Mouse (Mus musculus): ENCODE measurements around the gene Padi4. TPM values are rescaled to one million over a fixed set of nuclear protein-coding genes. Genes with fewer than 3 reads are reported as not detected.

Gene Padi4
- total and polyA plus RNA-seq, 2 experiments from 2014 or later: 0.06 TPM; not detected in 1

GRCm38 (mm10) chr4:140775876-140776275, 1.8 kb upstream of the Padi4 start:
- Histone ChIP-seq H3K27me3 (ENCODE audit: insufficient read depth, low read length) (no peaks in the 10 kb centered on the region), H3K4me3 (ENCODE audit: low read depth, low read length) (no peak overlapping the region), H3K36me3 (ENCODE audit: insufficient read depth) (no peaks in the 10 kb centered on the region), H3K9me3 (ENCODE audit: low read length) (no peaks in the 10 kb centered on the region), H3K9ac (no peak overlapping the region), H3K4me1 (ENCODE audit: insufficient read depth) (no peaks in the 10 kb centered on the region), H3K4me2 (ENCODE audit: low read depth) (no peak overlapping the region), H3K27ac (ENCODE audit: low read depth, low read length) (no peak overlapping the region)
- DNase-seq (no peak), ATAC-seq (no peak)
- no peak for TF ChIP-seq CTCF (IDR thresholded peaks at IDR 0.05; ENCODE audit: low read depth)
- WGBS: 85% methylated on average over 10 of the region's 10 CpGs

- Histone ChIP-seq H3K27me3 (ENCODE audit: insufficient read depth, low read length) (no peaks in the 10 kb centered on the region), H3K4me2 (ENCODE audit: low read depth) (no peak overlapping the region), H3K27ac (ENCODE audit: low read depth, low read length) (no peak overlapping the region), H3K9me3 (ENCODE audit: low read length) (no peaks in the 10 kb centered on the region), H3K36me3 (ENCODE audit: insufficient read depth) (no peaks in the 10 kb centered on the region), H3K4me1 (ENCODE audit: insufficient read depth) (no peaks in the 10 kb centered on the region), H3K4me3 (ENCODE audit: low read depth, low read length) (no peak overlapping the region), H3K9ac (no peak overlapping the region)
- DNase-seq (no peak), ATAC-seq (no peak)
- WGBS: 92% methylated on average over 9 of the region's 9 CpGs
- TF ChIP-seq CTCF (IDR thresholded peaks at IDR 0.05; ENCODE audit: low read depth): no peak
These were observed 857 bp upstream of the Padi4 start for GRCm38 (mm10) chr4:140774893-140775292.

GRCm38 (mm10) chr4:140771091-140771490, 2.9 kb downstream of the Padi4 start:
- Histone ChIP-seq H3K4me3 (ENCODE audit: low read depth, low read length) (no peak overlapping the region), H3K9me3 (ENCODE audit: low read length) (no peaks in the 10 kb centered on the region), H3K9ac (no peak overlapping the region), H3K27me3 (ENCODE audit: insufficient read depth, low read length) (no peaks in the 10 kb centered on the region), H3K4me1 (ENCODE audit: insufficient read depth) (no peaks in the 10 kb centered on the region), H3K36me3 (ENCODE audit: insufficient read depth) (no peaks in the 10 kb centered on the region), H3K27ac (ENCODE audit: low read depth, low read length) (no peak overlapping the region), H3K4me2 (ENCODE audit: low read depth) (no peak overlapping the region)
- no peak for TF ChIP-seq CTCF (IDR thresholded peaks at IDR 0.05; ENCODE audit: low read depth)
- no peak for ATAC-seq
- no peak for DNase-seq
- whole genome bisulfite sequencing: 59% methylated on average over 4 of the region's 4 CpGs

- 8% methylated on average over 13 of the region's 13 CpGs for WGBS
These were observed 3.6 kb downstream of the Padi4 start for GRCm38 (mm10) chr4:140770433-140770832.

GRCm38 (mm10) chr4:140768973-140769372, 5.1 kb downstream of the Padi4 start:
- Histone ChIP-seq H3K27me3 (ENCODE audit: insufficient read depth, low read length) (no peaks in the 10 kb centered on the region), H3K27ac (ENCODE audit: low read depth, low read length) (no peak overlapping the region), H3K9ac (no peak overlapping the region), H3K4me1 (ENCODE audit: insufficient read depth) (no peaks in the 10 kb centered on the region), H3K4me2 (ENCODE audit: low read depth) (no peak overlapping the region), H3K36me3 (ENCODE audit: insufficient read depth) (no peaks in the 10 kb centered on the region), H3K4me3 (ENCODE audit: low read depth, low read length) (no peak overlapping the region), H3K9me3 (ENCODE audit: low read length) (no peaks in the 10 kb centered on the region)
- no peak for DNase-seq
- 83% methylated on average over 5 of the region's 5 CpGs for WGBS
- no peak for ATAC-seq
- TF ChIP-seq CTCF (IDR thresholded peaks at IDR 0.05; ENCODE audit: low read depth): no peak

More at GRCm38 (mm10) chr4:140770433-140770832, 3.6 kb downstream of the Padi4 start:
- DNase-seq (no peak), ATAC-seq (no peak)
- no peaks in the 10 kb centered on the region for H3K4me1 ChIP-seq (ENCODE audit: insufficient read depth)
- no peak overlapping the region for H3K4me3 ChIP-seq (ENCODE audit: low read depth, low read length)
- no peaks in the 10 kb centered on the region for H3K27me3 ChIP-seq (ENCODE audit: insufficient read depth, low read length)
- no peaks in the 10 kb centered on the region for H3K9me3 ChIP-seq (ENCODE audit: low read length)
- TF ChIP-seq CTCF (IDR thresholded peaks at IDR 0.05; ENCODE audit: low read depth): no peak
- peak overlapping the region; percentile 17; the same call in 1 of the 2 replicates for H3K4me2 ChIP-seq (ENCODE audit: low read depth)
- no peak overlapping the region for H3K27ac ChIP-seq (ENCODE audit: low read depth, low read length)
- no peaks in the 10 kb centered on the region for H3K36me3 ChIP-seq (ENCODE audit: insufficient read depth)
- H3K9ac ChIP-seq: no peak overlapping the region

GRCm38 (mm10) chr4:140765936-140766335, 8.1 kb downstream of the Padi4 start:
- no peak for TF ChIP-seq CTCF (IDR thresholded peaks at IDR 0.05; ENCODE audit: low read depth)
- ATAC-seq (no peak), DNase-seq (no peak)
- H3K27me3 ChIP-seq (ENCODE audit: insufficient read depth, low read length): no peaks in the 10 kb centered on the region
- H3K27ac ChIP-seq (ENCODE audit: low read depth, low read length): no peak overlapping the region
- no peaks in the 10 kb centered on the region for H3K36me3 ChIP-seq (ENCODE audit: insufficient read depth)
- no peak overlapping the region for H3K4me2 ChIP-seq (ENCODE audit: low read depth)
- H3K4me1 ChIP-seq (ENCODE audit: insufficient read depth): no peaks in the 10 kb centered on the region
- WGBS: 85% methylated on average over 3 of the region's 3 CpGs
- H3K9ac ChIP-seq: no peak overlapping the region
- no peak overlapping the region for H3K4me3 ChIP-seq (ENCODE audit: low read depth, low read length)
- H3K9me3 ChIP-seq (ENCODE audit: low read length): no peaks in the 10 kb centered on the region

GRCm38 (mm10) chr4:140763158-140763557, 10.9 kb downstream of the Padi4 start:
- ATAC-seq: no peak
- no peak overlapping the region for H3K4me2 ChIP-seq (ENCODE audit: low read depth)
- no peaks in the 10 kb centered on the region for H3K27me3 ChIP-seq (ENCODE audit: insufficient read depth, low read length)
- WGBS: 25% methylated on average over 9 of the region's 9 CpGs
- H3K4me1 ChIP-seq (ENCODE audit: insufficient read depth): no peaks in the 10 kb centered on the region
- no peaks in the 10 kb centered on the region for H3K36me3 ChIP-seq (ENCODE audit: insufficient read depth)
- peak; percentile 53 for TF ChIP-seq CTCF (IDR thresholded peaks at IDR 0.05; ENCODE audit: low read depth)
- H3K27ac ChIP-seq (ENCODE audit: low read depth, low read length): no peak overlapping the region
- H3K9me3 ChIP-seq (ENCODE audit: low read length): no peaks in the 10 kb centered on the region
- no peak overlapping the region for H3K9ac ChIP-seq
- no peak overlapping the region for H3K4me3 ChIP-seq (ENCODE audit: low read depth, low read length)
- DNase-seq: no peak

- H3K4me2 ChIP-seq (ENCODE audit: low read depth): no peak overlapping the region
- no peaks in the 10 kb centered on the region for H3K4me1 ChIP-seq (ENCODE audit: insufficient read depth)
- H3K4me3 ChIP-seq (ENCODE audit: low read depth, low read length): no peak overlapping the region
- TF ChIP-seq CTCF (IDR thresholded peaks at IDR 0.05; ENCODE audit: low read depth): no peak
- no peaks in the 10 kb centered on the region for H3K36me3 ChIP-seq (ENCODE audit: insufficient read depth)
- WGBS: 83% methylated on average over 7 of the region's 7 CpGs
- H3K27ac ChIP-seq (ENCODE audit: low read depth, low read length): no peak overlapping the region
- no peaks in the 10 kb centered on the region for H3K27me3 ChIP-seq (ENCODE audit: insufficient read depth, low read length)
- H3K9me3 ChIP-seq (ENCODE audit: low read length): no peaks in the 10 kb centered on the region
- H3K9ac ChIP-seq: no peak overlapping the region
- DNase-seq (no peak), ATAC-seq (no peak)
These were observed 12.4 kb downstream of the Padi4 start for GRCm38 (mm10) chr4:140761601-140762000.
